Mouse (Mus musculus): ENCODE measurements at regions not wholly inside any gene's neighbourhood (a gene's known extent, or its start where the extent isn't known, plus 50 kb on each side); places are given as distances from the start of the nearest gene placed in this dataset.

DNA sequence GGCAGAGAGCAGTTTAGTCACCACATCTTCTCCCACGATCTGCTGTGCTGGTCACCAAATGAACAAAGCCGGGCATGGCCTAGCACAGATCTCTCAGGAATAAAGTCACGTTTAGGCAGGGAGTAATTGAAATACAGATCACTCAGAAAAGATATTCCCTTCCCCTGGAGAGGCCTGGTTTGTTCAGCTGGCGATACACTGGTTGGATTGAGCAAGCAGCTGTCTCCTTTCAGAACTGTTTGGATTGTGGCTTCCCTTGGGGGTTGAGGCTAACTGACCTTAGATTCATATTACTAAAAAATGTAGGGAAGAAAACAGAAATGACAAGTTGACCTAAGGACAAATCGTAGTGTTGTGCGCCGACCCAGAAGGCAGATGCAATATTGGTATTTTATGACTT is 56.7 kb upstream of the Jade1 start:
- TF ChIP-seq GABPA (IDR thresholded peaks at IDR 0.05; ENCODE audit: insufficient replicate concordance, low read depth, low read length) (no peak), ZNF384 (IDR thresholded peaks at IDR 0.05; ENCODE audit: low read depth, low read length) (no peak), USF1 (IDR thresholded peaks at IDR 0.05; ENCODE audit: low read depth, low read length) (no peak), CTCF (conservative IDR thresholded peaks at IDR 0.05 in 1 of 2, IDR thresholded peaks at IDR 0.05 in 1 of 2; ENCODE audit: low read depth in 2 of 2, low read length in 2 of 2) (no peak), MAX (IDR thresholded peaks at IDR 0.05; ENCODE audit: low read length) (no peak), NELFE (IDR thresholded peaks at IDR 0.05; ENCODE audit: low read depth, low read length) (no peak)

All from CH12.LX (cell line).